In genomic region chr6:72096217-72096616, GRCm38 (mm10) we compare ENCODE assay signal across 1 mouse cellular context.
TF ChIP-seq lines count a peak whose summit lies in the region.

No protein-coding gene starts in this region.

TF ChIP-seq in MEL, 35 proteins besides CTCF, POLR2A, EP300 and RAD21 (continued from another document):
- TF ChIP-seq GABPA (IDR thresholded peaks at IDR 0.05; ENCODE audit: low read depth, low read length) (no peak), HCFC1 (IDR thresholded peaks at IDR 0.05; ENCODE audit: low read depth, low read length) (0 out of 2 replicates have a peak, but pooled peaks have one; percentile 7), ELF1 (IDR thresholded peaks at IDR 0.05; ENCODE audit: low read depth, low read length) (no peak), RCOR1 (IDR thresholded peaks at IDR 0.05; ENCODE audit: low read depth, low read length) (0 out of 2 replicates have a peak, but pooled peaks have one; percentile 10), NELFE (IDR thresholded peaks at IDR 0.05; ENCODE audit: low read depth, low read length) (0 out of 2 replicates have a peak, but pooled peaks have one; percentile 8)
